Mouse (Mus musculus): ENCODE data around the gene Ano8. TPM values are rescaled to one million over a fixed set of nuclear protein-coding genes. Genes with fewer than 3 reads are reported as not detected.
A peak's percentile ranks its signal among the peaks of the same experiment; 100 is the strongest.
"Not testable (repeated sequence)": the region's sequence is repeated elsewhere in the genome, so short reads cannot be mapped to it uniquely, and the experiment has no call there.

Ano8 gene
- 2.3 TPM in 2 replicates for polyA plus RNA-seq (2014; fragmentation: Nextera tagmentation; extraction: Ambion mirVana)

- peak within 1 kb of the TSS; percentile 76 for H3K4me3 ChIP-seq (ENCODE audit: low read depth, low read length)
- H3K9me3 ChIP-seq (ENCODE audit: control insufficient read depth, low read depth, low read length) = no peaks in the 10 kb centered on the region
- ATAC-seq (ENCODE audit: insufficient number of reproducible peaks, insufficient read depth, low FRiP score, low read depth) = peak; percentile 68
- H3K27me3 ChIP-seq (ENCODE audit: control insufficient read depth, insufficient read depth, low read length) = no peaks in the 10 kb centered on the region
- peaks cover 18% of the 10 kb centered on the region for H3K4me1 ChIP-seq (ENCODE audit: control insufficient read depth, insufficient read depth, low read length)
- H3K4me2 ChIP-seq (replicated peaks; ENCODE audit: low read depth, low read length) = peak within 1 kb of the TSS; percentile 96
- 5% methylated on average over 53 of the region's 58 CpGs for WGBS
- peaks cover 10% of the 10 kb centered on the region; the same call in 1 of the 2 replicates for H3K36me3 ChIP-seq (ENCODE audit: control insufficient read depth, insufficient read depth, low read length)
- peak within 1 kb of the TSS; percentile 74 for H3K9ac ChIP-seq (replicated peaks; ENCODE audit: low read depth, low read length)
- H3K27ac ChIP-seq (ENCODE audit: low read length) = peak within 1 kb of the TSS; percentile 69
These were observed at the start of gene Ano8 for GRCm38 (mm10) chr8:71485142-71486135. Ano8 (minus strand) TSS chr8:71485963.

GRCm38 (mm10) chr8:71534263-71534810 is 48.6 kb upstream of the Ano8 start:
- Histone ChIP-seq H3K4me3 (ENCODE audit: low read depth, low read length) (no peak overlapping the region), H3K9ac (replicated peaks; ENCODE audit: low read depth, low read length) (no peak overlapping the region), H3K27me3 (ENCODE audit: control insufficient read depth, insufficient read depth, low read length) (no peaks in the 10 kb centered on the region), H3K27ac (ENCODE audit: low read length) (no peak overlapping the region), H3K36me3 (ENCODE audit: control insufficient read depth, insufficient read depth, low read length) (no peaks in the 10 kb centered on the region), H3K4me2 (replicated peaks; ENCODE audit: low read depth, low read length) (no peak overlapping the region), H3K9me3 (ENCODE audit: control insufficient read depth, low read depth, low read length) (no peaks in the 10 kb centered on the region), H3K4me1 (ENCODE audit: control insufficient read depth, insufficient read depth, low read length) (no peaks in the 10 kb centered on the region)
- 38% methylated on average over 3 of the region's 3 CpGs for WGBS
- no peak; the same call in 1 of the 2 replicates for ATAC-seq (ENCODE audit: insufficient number of reproducible peaks, insufficient read depth, low FRiP score, low read depth)

- not testable (repeated sequence) for H3K27ac ChIP-seq (ENCODE audit: low read length); ATAC-seq (ENCODE audit: insufficient number of reproducible peaks, insufficient read depth, low FRiP score, low read depth); H3K9me3 ChIP-seq (ENCODE audit: control insufficient read depth, low read depth, low read length); H3K9ac ChIP-seq (replicated peaks; ENCODE audit: low read depth, low read length); H3K4me3 ChIP-seq (ENCODE audit: low read depth, low read length); H3K27me3 ChIP-seq (ENCODE audit: control insufficient read depth, insufficient read depth, low read length); H3K36me3 ChIP-seq (ENCODE audit: control insufficient read depth, insufficient read depth, low read length); H3K4me2 ChIP-seq (replicated peaks; ENCODE audit: low read depth, low read length)
- peaks cover 12% of the 10 kb centered on the region; the same call in 1 of the 2 replicates for H3K4me1 ChIP-seq (ENCODE audit: control insufficient read depth, insufficient read depth, low read length)
- 71% methylated on average over 5 of the region's 12 CpGs for WGBS
These were observed 45.1 kb upstream of the Ano8 start for GRCm38 (mm10) chr8:71530735-71531467.

GRCm38 (mm10) chr8:71528362-71529073 is 42.8 kb upstream of the Ano8 start:
- 0 out of 2 replicates have a peak, but pooled peaks cover 12% of the 10 kb centered on the region for H3K27me3 ChIP-seq (ENCODE audit: control insufficient read depth, insufficient read depth, low read length)
- peaks cover 19% of the 10 kb centered on the region; the same call in 1 of the 2 replicates for H3K4me1 ChIP-seq (ENCODE audit: control insufficient read depth, insufficient read depth, low read length)
- H3K4me2 ChIP-seq (replicated peaks; ENCODE audit: low read depth, low read length) = no peak overlapping the region
- WGBS = 75% methylated on average over 11 of the region's 11 CpGs
- 0 out of 2 replicates have a peak, but pooled peaks have one; percentile 30 for ATAC-seq (ENCODE audit: insufficient number of reproducible peaks, insufficient read depth, low FRiP score, low read depth)
- H3K36me3 ChIP-seq (ENCODE audit: control insufficient read depth, insufficient read depth, low read length) = no peaks in the 10 kb centered on the region
- no peak overlapping the region for H3K9ac ChIP-seq (replicated peaks; ENCODE audit: low read depth, low read length)
- no peak overlapping the region for H3K4me3 ChIP-seq (ENCODE audit: low read depth, low read length)
- H3K27ac ChIP-seq (ENCODE audit: low read length) = peak overlapping the region; percentile 6; the same call in 1 of the 2 replicates
- H3K9me3 ChIP-seq (ENCODE audit: control insufficient read depth, low read depth, low read length) = no peaks in the 10 kb centered on the region

- Histone ChIP-seq H3K4me3 (ENCODE audit: low read depth, low read length) (no peak overlapping the region), H3K36me3 (ENCODE audit: control insufficient read depth, insufficient read depth, low read length) (no peaks in the 10 kb centered on the region), H3K27me3 (ENCODE audit: control insufficient read depth, insufficient read depth, low read length) (0 out of 2 replicates have a peak, but pooled peaks cover 12% of the 10 kb centered on the region), H3K27ac (ENCODE audit: low read length) (peak overlapping the region; percentile 39; the same call in 1 of the 2 replicates), H3K9ac (replicated peaks; ENCODE audit: low read depth, low read length) (no peak overlapping the region), H3K4me2 (replicated peaks; ENCODE audit: low read depth, low read length) (no peak overlapping the region), H3K9me3 (ENCODE audit: control insufficient read depth, low read depth, low read length) (no peaks in the 10 kb centered on the region), H3K4me1 (ENCODE audit: control insufficient read depth, insufficient read depth, low read length) (peaks cover 19% of the 10 kb centered on the region; the same call in 1 of the 2 replicates)
- WGBS = 44% methylated on average over 3 of the region's 3 CpGs
- no peak for ATAC-seq (ENCODE audit: insufficient number of reproducible peaks, insufficient read depth, low FRiP score, low read depth)
These were observed 41.6 kb upstream of the Ano8 start for GRCm38 (mm10) chr8:71527162-71527870.

- ATAC-seq (ENCODE audit: insufficient number of reproducible peaks, insufficient read depth, low FRiP score, low read depth) = no peak
- 0 out of 2 replicates have a peak, but pooled peaks cover 12% of the 10 kb centered on the region for H3K27me3 ChIP-seq (ENCODE audit: control insufficient read depth, insufficient read depth, low read length)
These were observed 40.5 kb upstream of the Ano8 start for GRCm38 (mm10) chr8:71526272-71526671.

GRCm38 (mm10) chr8:71525226-71526050 is 39.7 kb upstream of the Ano8 start, which contains the start of gene Ccdc194:
Ccdc194 (minus strand) TSS chr8:71525711.
- Histone ChIP-seq H3K9me3 (ENCODE audit: control insufficient read depth, low read depth, low read length) (no peaks in the 10 kb centered on the region), H3K4me2 (replicated peaks; ENCODE audit: low read depth, low read length) (peak within 1 kb of the TSS; percentile 12; the same call in 1 of the 2 replicates), H3K36me3 (ENCODE audit: control insufficient read depth, insufficient read depth, low read length) (no peaks in the 10 kb centered on the region), H3K4me1 (ENCODE audit: control insufficient read depth, insufficient read depth, low read length) (peaks cover 19% of the 10 kb centered on the region; the same call in 1 of the 2 replicates), H3K27me3 (ENCODE audit: control insufficient read depth, insufficient read depth, low read length) (0 out of 2 replicates have a peak, but pooled peaks cover 12% of the 10 kb centered on the region), H3K9ac (replicated peaks; ENCODE audit: low read depth, low read length) (no peak within 1 kb of the TSS), H3K4me3 (ENCODE audit: low read depth, low read length) (peak within 1 kb of the TSS; percentile 5; the same call in 1 of the 2 replicates), H3K27ac (ENCODE audit: low read length) (peak within 1 kb of the TSS; percentile 10; the same call in 1 of the 2 replicates)
- 12% methylated on average over 46 of the region's 46 CpGs for WGBS
- no peak for ATAC-seq (ENCODE audit: insufficient number of reproducible peaks, insufficient read depth, low FRiP score, low read depth)

More at GRCm38 (mm10) chr8:71526272-71526671, 40.5 kb upstream of the Ano8 start:
- Histone ChIP-seq H3K9me3 (ENCODE audit: control insufficient read depth, low read depth, low read length) (no peaks in the 10 kb centered on the region), H3K9ac (replicated peaks; ENCODE audit: low read depth, low read length) (no peak overlapping the region), H3K4me3 (ENCODE audit: low read depth, low read length) (no peak overlapping the region), H3K36me3 (ENCODE audit: control insufficient read depth, insufficient read depth, low read length) (no peaks in the 10 kb centered on the region), H3K27ac (ENCODE audit: low read length) (peak overlapping the region; percentile 4; the same call in 1 of the 2 replicates), H3K4me1 (ENCODE audit: control insufficient read depth, insufficient read depth, low read length) (peaks cover 19% of the 10 kb centered on the region; the same call in 1 of the 2 replicates), H3K4me2 (replicated peaks; ENCODE audit: low read depth, low read length) (no peak overlapping the region)
- WGBS = 18% methylated on average over 6 of the region's 6 CpGs

Data from stomach, embryonic 14.5 days (tissue).